Mouse (Mus musculus) hindbrain, embryonic 13.5 days (tissue): ENCODE data around the gene Gm28729. TPM values are rescaled to one million over a fixed set of nuclear protein-coding genes. Genes with fewer than 3 reads are reported as not detected.

Experiments used
- ATAC-seq: fragments of 200-750 bp; cut with Nextera tagmentation; 2 replicates; pipeline ENCODE4 v1.8.0; 2017; ENCODE audit warnings: moderate TSS enrichment; ENCODE audit not compliant: low FRiP score
- H3K27ac ChIP-seq: fragments of 300-500 bp; sonication (generic); 2 replicates; pipeline ENCODE4 v1.5.1; 2015; ENCODE audit warnings: inconsistent platforms, mild to moderate bottlenecking, moderate library complexity
- H3K27me3 ChIP-seq: fragments of 300-500 bp; sonication (generic); 2 replicates; pipeline ENCODE4 v1.6.1; 2015; ENCODE audit warnings: mild to moderate bottlenecking, inconsistent platforms
- H3K36me3 ChIP-seq: fragments of 300-500 bp; sonication (generic); 2 replicates; pipeline ENCODE4 v1.6.1; 2015; ENCODE audit warnings: mild to moderate bottlenecking, inconsistent platforms
- H3K4me1 ChIP-seq: fragments of 300-500 bp; sonication (generic); replicated peaks from 2 replicates; pipeline ENCODE4 v1.6.1; 2015; ENCODE audit warnings: inconsistent platforms
- H3K4me2 ChIP-seq: fragments of 300-500 bp; sonication (generic); 2 replicates; pipeline ENCODE4 v1.6.1; 2015; ENCODE audit warnings: inconsistent platforms, mild to moderate bottlenecking, moderate library complexity
- H3K4me3 ChIP-seq: fragments of 300-500 bp; sonication (generic); 2 replicates; pipeline ENCODE4 v1.5.1; 2015; ENCODE audit warnings: mild to moderate bottlenecking, inconsistent platforms
- H3K9ac ChIP-seq: fragments of 300-500 bp; sonication (generic); 2 replicates; pipeline ENCODE4 v1.6.1; 2015; ENCODE audit warnings: mild to moderate bottlenecking, inconsistent platforms
- H3K9me3 ChIP-seq: fragments of 300-500 bp; sonication (generic); 2 replicates; pipeline ENCODE4 v1.6.1; 2016; ENCODE audit warnings: inconsistent platforms
- WGBS: fragments of 180-500 bp; shearing (Covaris S2); methylation state at CpG from one replicate; pipeline ENCODE4 v1.1.7; 2015; 5-methylcytosine and 5-hydroxymethylcytosine counted together
- polyA plus RNA-seq: library from polyadenylated mRNA; unstranded; fragments of >200 nt; fragmentation: Nextera tagmentation; extraction: Ambion mirVana; gene quantifications from 2 replicates; pipeline ENCODE4 v1.2.1, GENCODE M21; 2015

Gene Gm28729
- polyA plus RNA-seq: 0.19 and 0.40 TPM in 2 replicates

- Histone ChIP-seq H3K9ac (no peak within 1 kb of the TSS), H3K36me3 (no peaks in the 10 kb centered on the region), H3K27me3 (no peaks in the 10 kb centered on the region), H3K27ac (no peak within 1 kb of the TSS), H3K4me2 (no peak within 1 kb of the TSS), H3K4me3 (no peak within 1 kb of the TSS), H3K9me3 (no peaks in the 10 kb centered on the region), H3K4me1 (peaks cover 9% of the 10 kb centered on the region; the same call in 1 of the 2 replicates)
- ATAC-seq: no peak
- WGBS: 65% methylated on average over 12 of the region's 12 CpGs
These were observed at the start of gene Gm28729 for GRCm38 (mm10) chr9:96524972-96525506. Gene Gm28729 (minus strand): TSS chr9:96525264.

- H3K9ac ChIP-seq: no peak overlapping the region
- no peak overlapping the region for H3K4me2 ChIP-seq
- no peaks in the 10 kb centered on the region for H3K27me3 ChIP-seq
- no peak overlapping the region for H3K27ac ChIP-seq
- WGBS: 17% methylated on average over 1 of the region's 1 CpGs
- H3K4me1 ChIP-seq: no peaks in the 10 kb centered on the region
- no peak overlapping the region for H3K4me3 ChIP-seq
- no peaks in the 10 kb centered on the region for H3K9me3 ChIP-seq
- H3K36me3 ChIP-seq: peaks cover 19% of the 10 kb centered on the region
- no peak for ATAC-seq
These were observed 48.2 kb upstream of the Gm28729 start for GRCm38 (mm10) chr9:96573252-96573651.

GRCm38 (mm10) chr9:96572754-96573153, 47.7 kb upstream of the Gm28729 start:
- H3K4me1 ChIP-seq: no peaks in the 10 kb centered on the region
- no peak for ATAC-seq
- WGBS: 86% methylated on average over 9 of the region's 9 CpGs

GRCm38 (mm10) chr9:96566470-96566996, 41.5 kb upstream of the Gm28729 start:
- H3K4me1 ChIP-seq: no peaks in the 10 kb centered on the region

More at GRCm38 (mm10) chr9:96572754-96573153, 47.7 kb upstream of the Gm28729 start:
- no peaks in the 10 kb centered on the region for H3K9me3 ChIP-seq
- H3K27ac ChIP-seq: no peak overlapping the region
- no peak overlapping the region for H3K9ac ChIP-seq
- no peak overlapping the region for H3K4me2 ChIP-seq
- peaks cover 19% of the 10 kb centered on the region for H3K36me3 ChIP-seq
- H3K27me3 ChIP-seq: no peaks in the 10 kb centered on the region
- no peak overlapping the region for H3K4me3 ChIP-seq

GRCm38 (mm10) chr9:96563501-96563900, 38.4 kb upstream of the Gm28729 start:
- no peak for ATAC-seq
- H3K27ac ChIP-seq: no peak overlapping the region

More at GRCm38 (mm10) chr9:96566470-96566996, 41.5 kb upstream of the Gm28729 start:
- Histone ChIP-seq H3K4me2 (no peak overlapping the region), H3K27ac (no peak overlapping the region), H3K27me3 (no peaks in the 10 kb centered on the region), H3K9me3 (no peaks in the 10 kb centered on the region), H3K36me3 (peaks cover 38% of the 10 kb centered on the region), H3K4me3 (no peak overlapping the region), H3K9ac (no peak overlapping the region)
- 83% methylated on average over 8 of the region's 8 CpGs for WGBS
- ATAC-seq: no peak

DNA sequence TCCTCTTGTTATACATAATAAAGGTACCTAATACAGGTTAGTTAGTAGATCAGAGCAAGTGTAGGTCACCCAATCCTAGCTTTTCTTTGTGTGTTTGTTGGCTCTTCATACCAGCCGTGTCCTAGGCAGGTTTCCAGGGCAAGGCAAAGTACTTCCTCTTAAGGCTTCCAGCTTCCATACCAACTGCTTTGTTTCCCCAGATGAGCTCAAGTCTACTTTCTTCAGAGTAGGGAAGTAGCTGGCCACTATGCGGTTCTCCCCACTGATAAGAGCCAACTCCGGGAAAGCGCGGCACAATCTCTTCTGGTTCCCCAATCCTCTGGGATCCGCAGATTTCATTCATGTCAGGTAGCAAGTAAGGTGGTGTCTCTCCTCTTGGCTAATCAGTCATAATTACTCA, 34.1 kb upstream of the Gm28729 start:
- H3K4me3 ChIP-seq: no peak overlapping the region
- no peaks in the 10 kb centered on the region for H3K4me1 ChIP-seq
- H3K4me2 ChIP-seq: no peak overlapping the region
- peaks cover 46% of the 10 kb centered on the region for H3K36me3 ChIP-seq
- H3K9ac ChIP-seq: no peak overlapping the region
- no peaks in the 10 kb centered on the region for H3K27me3 ChIP-seq
- no peaks in the 10 kb centered on the region for H3K9me3 ChIP-seq
- H3K27ac ChIP-seq: no peak overlapping the region
- no peak for ATAC-seq
- WGBS: 94% methylated on average over 6 of the region's 6 CpGs

More at GRCm38 (mm10) chr9:96563501-96563900, 38.4 kb upstream of the Gm28729 start:
- peaks cover 49% of the 10 kb centered on the region for H3K36me3 ChIP-seq
- no peak overlapping the region for H3K4me2 ChIP-seq
- 98% methylated on average over 4 of the region's 4 CpGs for WGBS
- no peaks in the 10 kb centered on the region for H3K27me3 ChIP-seq
- no peak overlapping the region for H3K4me3 ChIP-seq
- no peaks in the 10 kb centered on the region for H3K4me1 ChIP-seq
- H3K9ac ChIP-seq: no peak overlapping the region
- H3K9me3 ChIP-seq: no peaks in the 10 kb centered on the region

DNA sequence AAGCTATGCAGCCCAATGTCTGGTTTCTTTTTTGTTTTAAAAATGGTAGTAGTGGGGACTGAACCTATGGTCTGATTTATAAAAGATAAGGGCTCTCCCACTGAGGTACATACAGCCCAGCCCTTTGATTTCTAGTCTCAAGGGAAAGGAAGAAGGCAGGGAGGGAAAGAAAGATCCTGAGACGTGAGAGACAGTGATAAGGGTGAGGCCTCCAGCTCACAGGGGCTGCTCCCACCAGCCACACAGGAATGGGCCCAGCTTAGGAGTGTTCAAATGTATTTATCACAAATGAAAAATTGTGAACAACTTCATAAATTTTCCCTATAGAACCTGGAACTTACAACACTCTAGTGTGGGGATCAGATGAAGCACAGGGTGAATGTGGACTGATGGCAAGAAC, 33.5 kb upstream of the Gm28729 start:
- H3K9ac ChIP-seq: no peak overlapping the region
- WGBS: 77% methylated on average over 1 of the region's 1 CpGs
- H3K9me3 ChIP-seq: no peaks in the 10 kb centered on the region
- no peak for ATAC-seq
- no peak overlapping the region for H3K27ac ChIP-seq
- H3K4me2 ChIP-seq: no peak overlapping the region
- peaks cover 41% of the 10 kb centered on the region for H3K36me3 ChIP-seq
- no peak overlapping the region for H3K4me3 ChIP-seq
- H3K4me1 ChIP-seq: no peaks in the 10 kb centered on the region
- H3K27me3 ChIP-seq: no peaks in the 10 kb centered on the region

DNA sequence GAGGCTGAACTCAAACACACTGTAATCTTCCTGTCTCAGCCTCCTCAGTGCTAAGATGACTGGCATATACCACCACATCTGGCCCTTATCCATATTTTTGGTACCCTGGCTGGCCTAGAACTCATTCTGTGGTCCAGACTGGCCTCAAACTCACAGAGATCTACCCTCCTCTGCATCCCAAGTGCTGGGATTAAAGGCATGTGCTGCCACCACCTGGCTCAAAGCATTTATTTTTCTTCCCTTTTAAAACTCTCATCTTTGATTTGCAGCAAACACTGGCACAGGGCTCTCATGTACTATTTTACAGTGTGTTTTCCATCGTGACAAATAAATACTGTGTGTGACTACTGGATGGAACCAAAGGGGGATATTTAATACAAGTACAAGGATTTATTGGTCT, 29.0 kb upstream of the Gm28729 start:
- Histone ChIP-seq H3K27ac (no peak overlapping the region), H3K9ac (no peak overlapping the region), H3K36me3 (peaks cover 35% of the 10 kb centered on the region), H3K9me3 (no peaks in the 10 kb centered on the region), H3K4me3 (no peak overlapping the region), H3K4me1 (no peaks in the 10 kb centered on the region), H3K4me2 (no peak overlapping the region), H3K27me3 (no peaks in the 10 kb centered on the region)
- no peak for ATAC-seq
- WGBS: 93% methylated on average over 1 of the region's 1 CpGs

DNA sequence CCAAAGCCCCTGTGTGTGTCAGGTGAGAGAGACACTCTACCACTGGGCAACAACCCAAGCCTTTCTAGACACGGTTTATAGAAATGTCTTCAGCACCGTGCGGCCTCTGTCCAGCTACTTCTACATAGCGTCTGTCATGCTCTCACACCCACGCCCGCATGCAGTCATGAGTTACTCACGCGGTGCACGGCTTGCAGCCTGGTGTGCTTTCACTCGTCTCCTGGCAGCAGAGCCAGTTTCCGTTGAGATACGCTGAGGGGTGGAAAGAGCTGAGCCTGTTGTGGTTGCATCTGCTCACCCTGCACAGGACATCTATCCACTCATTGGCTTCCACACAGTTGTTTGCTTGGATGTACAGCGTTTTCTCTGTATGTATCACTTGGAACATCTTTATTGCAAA, 20.3 kb upstream of the Gm28729 start:
- Histone ChIP-seq H3K36me3 (peaks cover 33% of the 10 kb centered on the region), H3K4me1 (peaks cover 3% of the 10 kb centered on the region; the same call in 1 of the 2 replicates), H3K9me3 (no peaks in the 10 kb centered on the region), H3K4me3 (no peak overlapping the region), H3K4me2 (no peak overlapping the region), H3K27ac (no peak overlapping the region), H3K9ac (no peak overlapping the region), H3K27me3 (no peaks in the 10 kb centered on the region)
- 92% methylated on average over 13 of the region's 13 CpGs for WGBS
- no peak for ATAC-seq

- Histone ChIP-seq H3K4me3 (peak overlapping the region; percentile 30), H3K27me3 (no peaks in the 10 kb centered on the region), H3K4me2 (peak overlapping the region; percentile 44), H3K27ac (peak overlapping the region; percentile 78), H3K36me3 (peaks cover 34% of the 10 kb centered on the region), H3K4me1 (peaks cover 3% of the 10 kb centered on the region; the same call in 1 of the 2 replicates), H3K9me3 (no peaks in the 10 kb centered on the region), H3K9ac (peak overlapping the region; percentile 53; the same call in 1 of the 2 replicates)
- 31% methylated on average over 27 of the region's 27 CpGs for WGBS
- peak; percentile 90 for ATAC-seq
These were observed 18.9 kb upstream of the Gm28729 start for GRCm38 (mm10) chr9:96543643-96544640.

- no peak overlapping the region for H3K4me2 ChIP-seq
- H3K36me3 ChIP-seq: peaks cover 20% of the 10 kb centered on the region
- peaks cover 13% of the 10 kb centered on the region for H3K4me1 ChIP-seq
- 63% methylated on average over 10 of the region's 10 CpGs for WGBS
- H3K4me3 ChIP-seq: no peak overlapping the region
- no peak overlapping the region for H3K27ac ChIP-seq
- no peaks in the 10 kb centered on the region for H3K9me3 ChIP-seq
- no peak for ATAC-seq
- no peak overlapping the region for H3K9ac ChIP-seq
- H3K27me3 ChIP-seq: no peaks in the 10 kb centered on the region
These were observed 13.9 kb upstream of the Gm28729 start for GRCm38 (mm10) chr9:96538916-96539315.

DNA sequence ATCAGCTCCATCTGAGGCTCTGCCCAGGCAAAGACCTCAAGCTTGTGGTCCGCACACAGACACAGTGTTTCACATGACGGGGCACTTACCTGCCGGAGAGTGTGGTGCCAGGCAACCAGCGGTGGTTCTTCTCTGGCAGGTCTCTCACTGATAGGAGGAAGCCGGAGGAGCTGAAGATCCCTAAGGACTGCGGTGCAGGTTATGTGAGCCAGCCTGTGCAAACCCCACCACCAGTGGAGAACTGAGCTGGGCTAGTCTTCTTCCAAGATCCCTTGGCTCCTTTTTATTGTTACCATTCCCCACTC, 12.5 kb upstream of the Gm28729 start:
- Histone ChIP-seq H3K9me3 (no peaks in the 10 kb centered on the region), H3K27me3 (no peaks in the 10 kb centered on the region), H3K4me2 (no peak overlapping the region; the same call in 1 of the 2 replicates), H3K9ac (no peak overlapping the region), H3K4me3 (no peak overlapping the region), H3K36me3 (peaks cover 16% of the 10 kb centered on the region), H3K4me1 (peaks cover 10% of the 10 kb centered on the region; the same call in 1 of the 2 replicates), H3K27ac (no peak overlapping the region)
- ATAC-seq: no peak
- WGBS: 87% methylated on average over 6 of the region's 6 CpGs
